Mouse (Mus musculus) midbrain, embryonic 16.5 days (tissue): ENCODE measurements at regions not wholly inside any gene's neighbourhood (a gene's known extent, or its start where the extent isn't known, plus 50 kb on each side); places are given as distances from the start of the nearest gene placed in this dataset.

Experiments used
- ATAC-seq: fragments of 200-750 bp; cut with Nextera tagmentation; 2 replicates; pipeline ENCODE4 v1.8.0; 2017; ENCODE audit warnings: moderate TSS enrichment
- H3K27ac ChIP-seq: fragments of 300-500 bp; sonication (generic); 2 replicates; pipeline ENCODE4 v1.5.1; 2014; ENCODE audit warnings: mild to moderate bottlenecking, low read length, mixed read lengths
- H3K27me3 ChIP-seq: fragments of 300-500 bp; sonication (generic); 2 replicates; pipeline ENCODE4 v1.6.1; 2014; ENCODE audit warnings: low read depth, low read length, mixed read lengths; ENCODE audit not compliant: control insufficient read depth, insufficient read depth
- H3K36me3 ChIP-seq: fragments of 300-500 bp; sonication (generic); 2 replicates; pipeline ENCODE4 v1.6.1; 2014; ENCODE audit warnings: mild to moderate bottlenecking, low read length, moderate library complexity, mixed read lengths; ENCODE audit not compliant: control insufficient read depth, insufficient read depth
- H3K4me1 ChIP-seq: fragments of 300-500 bp; sonication (generic); 2 replicates; pipeline ENCODE4 v1.6.1; 2014; ENCODE audit warnings: mild to moderate bottlenecking, low read length, mixed read lengths; ENCODE audit not compliant: control insufficient read depth, insufficient read depth
- H3K4me2 ChIP-seq: fragments of 300-500 bp; sonication (generic); 2 replicates; pipeline ENCODE4 v1.6.1; 2014; ENCODE audit warnings: mild to moderate bottlenecking, low read length, mixed read lengths
- H3K4me3 ChIP-seq: fragments of 300-500 bp; sonication (generic); 2 replicates; pipeline ENCODE4 v1.5.1; 2014; ENCODE audit warnings: low read depth, mild to moderate bottlenecking, low read length, moderate library complexity, mixed read lengths
- H3K9ac ChIP-seq: fragments of 300-500 bp; sonication (generic); 2 replicates; pipeline ENCODE4 v1.6.1; 2014; ENCODE audit warnings: low read depth, low read length, mixed read lengths
- H3K9me3 ChIP-seq: fragments of 300-500 bp; sonication (generic); replicated peaks from 2 replicates; pipeline ENCODE4 v1.6.1; 2014; ENCODE audit warnings: mild to moderate bottlenecking, low read length, mixed read lengths; ENCODE audit not compliant: control insufficient read depth, poor library complexity, severe bottlenecking
- WGBS: fragments of 180-500 bp; shearing (Covaris S2); extraction: QIAGEN DNeasy Blood & Tissue Kit; methylation state at CpG from one replicate; pipeline ENCODE4 v1.1.7; 2014; 5-methylcytosine and 5-hydroxymethylcytosine counted together

DNA sequence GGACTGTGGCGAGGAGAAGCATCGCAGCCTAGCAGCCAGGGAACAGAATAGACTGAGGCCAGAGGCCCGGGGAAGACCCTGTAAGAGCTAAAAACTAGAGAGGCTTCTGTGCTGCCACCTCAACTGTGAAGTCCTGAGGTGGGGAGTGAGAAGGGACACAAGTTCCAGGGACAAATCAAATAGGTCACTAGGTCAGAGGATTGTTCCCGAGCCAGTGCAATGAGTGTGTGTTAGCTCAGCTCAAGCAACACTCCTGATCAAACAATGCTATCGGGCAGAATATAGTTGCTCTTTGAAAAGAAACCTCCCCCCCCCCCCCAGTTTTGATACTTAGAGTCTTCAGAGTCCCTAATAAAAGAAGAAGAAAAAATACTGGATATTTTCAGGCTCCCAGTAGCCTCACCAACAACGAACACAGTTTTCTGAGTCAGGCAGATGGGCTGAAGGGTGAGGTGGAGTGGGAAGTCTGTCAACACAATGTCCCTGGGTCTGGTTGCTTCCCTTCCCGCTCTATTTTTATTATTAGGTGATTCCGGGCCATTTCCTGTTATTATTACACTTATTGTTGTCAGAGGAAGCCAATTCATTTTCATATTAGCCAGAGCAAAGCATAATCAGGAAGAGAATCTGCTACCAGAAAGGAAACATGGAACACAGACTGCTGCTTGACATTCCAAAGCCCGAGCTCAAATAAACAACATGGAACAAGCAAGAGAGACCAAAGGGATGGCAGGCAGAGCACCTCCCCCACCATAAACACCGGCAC is 332.9 kb downstream of the 1500009L16Rik start:
- no peak overlapping the region for H3K4me2 ChIP-seq
- H3K9ac ChIP-seq, result no peak overlapping the region
- peaks cover 9% of the 10 kb centered on the region for H3K4me1 ChIP-seq
- ATAC-seq, result no peak
- H3K27me3 ChIP-seq, result no peaks in the 10 kb centered on the region
- H3K27ac ChIP-seq, result no peak overlapping the region
- no peaks in the 10 kb centered on the region for H3K9me3 ChIP-seq
- no peak overlapping the region for H3K4me3 ChIP-seq
- WGBS, result 75% methylated on average over 10 of the region's 10 CpGs
- H3K36me3 ChIP-seq, result no peaks in the 10 kb centered on the region

DNA sequence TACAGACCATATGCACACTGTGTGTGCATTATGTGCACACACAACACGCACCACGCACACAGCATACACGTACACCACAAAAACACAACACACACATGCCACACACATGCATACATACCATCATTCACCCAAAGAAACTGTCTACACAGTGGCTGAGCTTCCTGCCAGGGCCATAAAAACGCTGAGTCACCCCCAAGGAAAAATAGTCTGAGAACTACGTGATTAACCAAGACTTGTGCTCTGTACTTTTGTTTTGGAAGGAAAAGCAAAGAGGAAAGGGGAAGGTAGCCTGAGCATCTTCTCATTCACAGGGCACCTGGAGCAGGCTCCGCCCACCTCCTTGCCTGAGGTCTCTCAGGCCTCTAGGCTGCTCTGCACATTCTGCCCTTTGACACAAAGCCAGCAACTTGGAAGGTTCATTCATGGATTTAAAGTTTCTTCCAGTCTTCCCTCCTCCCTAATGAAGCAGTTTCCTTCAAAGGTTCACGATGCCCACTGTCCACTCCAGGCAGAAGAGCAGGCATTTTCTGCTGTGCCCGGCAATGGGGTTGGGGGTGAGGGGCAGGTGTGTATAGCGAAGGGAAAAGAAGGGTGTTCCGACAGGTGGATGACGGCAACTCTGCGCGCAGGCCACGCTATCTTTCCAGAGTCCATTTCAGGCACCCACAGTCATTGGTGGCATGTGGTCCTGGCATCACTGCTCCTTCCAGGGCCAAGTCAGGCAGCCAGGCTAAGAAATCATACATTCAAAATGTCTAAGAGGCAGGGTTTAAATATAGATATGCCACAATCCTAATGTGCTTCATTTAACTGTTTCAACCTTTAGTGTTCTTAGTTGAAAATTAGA is 333.9 kb downstream of the 1500009L16Rik start:
- H3K9ac ChIP-seq, result no peak overlapping the region
- H3K27ac ChIP-seq, result no peak overlapping the region
- H3K27me3 ChIP-seq, result no peaks in the 10 kb centered on the region
- H3K9me3 ChIP-seq, result no peaks in the 10 kb centered on the region
- H3K4me3 ChIP-seq, result no peak overlapping the region
- ATAC-seq, result no peak
- no peaks in the 10 kb centered on the region for H3K36me3 ChIP-seq
- H3K4me1 ChIP-seq, result peaks cover 15% of the 10 kb centered on the region
- 90% methylated on average over 14 of the region's 14 CpGs for whole genome bisulfite sequencing
- H3K4me2 ChIP-seq, result no peak overlapping the region

GRCm38 (mm10) chr10:84058301-84058700 is 335.6 kb downstream of the 1500009L16Rik start:
- Histone ChIP-seq H3K9ac (no peak overlapping the region), H3K27me3 (no peaks in the 10 kb centered on the region), H3K9me3 (no peaks in the 10 kb centered on the region), H3K4me1 (peaks cover 15% of the 10 kb centered on the region), H3K36me3 (no peaks in the 10 kb centered on the region), H3K4me3 (no peak overlapping the region), H3K4me2 (no peak overlapping the region), H3K27ac (no peak overlapping the region)
- ATAC-seq, result no peak
- WGBS, result 98% methylated on average over 2 of the region's 2 CpGs

DNA sequence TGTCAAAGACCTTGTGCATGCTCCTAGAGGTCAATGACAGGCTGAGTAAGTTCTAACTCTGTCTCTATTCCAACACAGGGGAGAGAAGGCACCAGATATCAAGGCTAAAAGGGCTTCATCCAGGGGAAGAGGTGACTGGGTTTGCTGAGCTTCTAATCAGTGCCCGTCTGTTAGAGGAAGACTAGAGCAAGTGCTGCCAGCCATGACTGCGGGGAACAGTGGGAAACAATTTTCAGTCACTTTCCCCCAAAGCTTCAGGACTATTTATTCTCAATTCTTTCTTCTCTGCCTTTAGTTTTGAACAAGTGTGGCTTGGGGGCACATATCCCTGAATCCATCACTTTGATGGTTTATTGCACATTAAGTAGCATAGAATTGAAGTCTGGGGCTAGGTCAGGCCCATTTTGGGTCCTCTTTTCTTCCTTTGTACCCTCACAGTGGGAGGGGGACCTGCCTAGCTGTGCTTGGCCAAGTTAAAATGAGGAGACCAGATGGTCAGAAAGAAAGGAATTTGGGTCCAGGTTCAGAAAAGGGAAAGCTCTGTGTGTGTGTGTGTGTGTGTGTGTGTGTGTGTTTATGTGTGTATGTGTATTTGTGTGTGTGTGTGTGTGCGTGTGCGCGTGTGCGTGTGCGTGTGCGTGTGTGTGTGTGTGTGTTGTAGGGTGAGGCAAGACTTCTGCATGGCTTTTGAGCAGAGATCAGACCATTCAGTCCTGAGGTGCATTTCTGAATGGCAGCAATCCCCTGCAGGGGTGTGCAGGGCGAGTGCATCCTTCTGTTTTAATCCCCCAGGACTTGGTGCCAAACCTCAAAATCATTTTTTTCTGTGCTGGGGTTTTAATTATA is 337.2 kb downstream of the 1500009L16Rik start:
- Histone ChIP-seq H3K4me3 (no peak overlapping the region), H3K27me3 (no peaks in the 10 kb centered on the region), H3K4me1 (peaks cover 15% of the 10 kb centered on the region), H3K36me3 (no peaks in the 10 kb centered on the region), H3K9ac (no peak overlapping the region), H3K9me3 (no peaks in the 10 kb centered on the region), H3K27ac (no peak overlapping the region), H3K4me2 (no peak overlapping the region)
- WGBS, result 34% methylated on average over 9 of the region's 9 CpGs
- ATAC-seq, result no peak; the same call in 1 of the 2 replicates

- Histone ChIP-seq H3K36me3 (no peaks in the 10 kb centered on the region), H3K27ac (no peak overlapping the region), H3K9me3 (no peaks in the 10 kb centered on the region), H3K4me1 (peaks cover 15% of the 10 kb centered on the region), H3K4me3 (no peak overlapping the region), H3K4me2 (no peak overlapping the region), H3K9ac (no peak overlapping the region), H3K27me3 (no peaks in the 10 kb centered on the region)
- WGBS, result 4% methylated on average over 7 of the region's 7 CpGs
- peak; percentile 78 for ATAC-seq
These were observed 338.0 kb downstream of the 1500009L16Rik start for GRCm38 (mm10) chr10:84060492-84061218.

DNA sequence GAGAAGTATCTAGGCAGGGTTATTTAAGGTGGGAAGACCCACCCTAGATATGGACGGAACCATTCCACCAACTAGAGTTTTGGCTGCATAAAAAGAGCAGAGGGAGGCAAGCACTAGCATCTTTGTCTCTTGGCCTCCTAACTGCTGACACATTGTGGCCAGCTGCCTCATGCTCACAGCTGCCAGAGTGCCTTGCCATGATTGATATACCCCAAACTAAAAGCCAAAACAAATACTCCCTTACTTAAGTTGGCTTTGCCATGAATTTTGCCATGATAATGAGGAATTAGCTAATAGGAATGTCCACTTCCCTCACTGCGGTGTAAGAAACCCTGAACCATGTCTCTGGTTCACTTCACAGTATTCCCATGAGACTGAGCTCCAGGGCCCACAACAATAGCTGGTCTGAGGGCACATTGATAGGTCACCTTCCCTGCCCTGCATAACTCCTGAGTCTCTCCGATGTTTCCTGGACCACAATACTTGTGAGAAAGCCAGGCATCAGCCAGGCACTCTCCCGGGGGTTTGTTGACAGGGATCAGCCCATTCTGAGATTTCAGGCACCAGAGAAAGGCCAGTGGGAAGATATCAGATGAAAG is 344.5 kb downstream of the 1500009L16Rik start:
- H3K9ac ChIP-seq, result no peak overlapping the region
- H3K4me2 ChIP-seq, result no peak overlapping the region
- H3K27me3 ChIP-seq, result no peaks in the 10 kb centered on the region
- H3K27ac ChIP-seq, result no peak overlapping the region
- ATAC-seq, result no peak
- H3K4me3 ChIP-seq, result no peak overlapping the region
- no peaks in the 10 kb centered on the region for H3K4me1 ChIP-seq
- H3K36me3 ChIP-seq, result no peaks in the 10 kb centered on the region
- 84% methylated on average over 4 of the region's 4 CpGs for WGBS
- H3K9me3 ChIP-seq, result no peaks in the 10 kb centered on the region

DNA sequence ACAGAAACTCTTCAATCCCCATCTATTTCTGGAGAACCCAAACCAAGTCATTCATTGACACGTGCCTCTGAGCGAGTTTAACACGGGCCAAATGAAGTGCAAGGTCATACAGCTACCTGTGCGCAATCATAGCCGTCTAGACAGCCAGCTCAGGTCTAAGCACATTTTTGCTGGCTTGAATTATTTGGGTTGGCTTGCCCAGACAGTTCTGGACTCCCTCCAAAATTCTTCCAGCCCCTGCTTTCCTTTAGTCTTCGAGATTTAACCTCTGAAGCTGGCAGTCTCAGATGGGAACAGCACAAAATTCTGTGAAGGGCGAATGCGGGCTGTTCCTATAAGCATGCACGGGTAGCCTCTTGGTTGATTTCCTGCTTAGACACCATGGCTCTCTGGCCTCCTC is 347.1 kb downstream of the 1500009L16Rik start:
- Histone ChIP-seq H3K27me3 (no peaks in the 10 kb centered on the region), H3K36me3 (no peaks in the 10 kb centered on the region), H3K9me3 (no peaks in the 10 kb centered on the region), H3K27ac (no peak overlapping the region), H3K9ac (no peak overlapping the region), H3K4me3 (no peak overlapping the region), H3K4me1 (0 out of 2 replicates have a peak, but pooled peaks cover 2% of the 10 kb centered on the region), H3K4me2 (no peak overlapping the region)
- ATAC-seq, result no peak
- 89% methylated on average over 9 of the region's 9 CpGs for WGBS

- H3K4me1 ChIP-seq, result 0 out of 2 replicates have a peak, but pooled peaks cover 2% of the 10 kb centered on the region
- no peak overlapping the region for H3K27ac ChIP-seq
- no peak overlapping the region for H3K4me3 ChIP-seq
- H3K9ac ChIP-seq, result no peak overlapping the region
- H3K27me3 ChIP-seq, result no peaks in the 10 kb centered on the region
- H3K4me2 ChIP-seq, result no peak overlapping the region
- 62% methylated on average over 12 of the region's 12 CpGs for WGBS
- ATAC-seq, result no peak
- no peaks in the 10 kb centered on the region for H3K36me3 ChIP-seq
- 0 out of 2 replicates have a peak, but pooled peaks cover 2% of the 10 kb centered on the region for H3K9me3 ChIP-seq
These were observed 350.3 kb downstream of the 1500009L16Rik start for GRCm38 (mm10) chr10:84072866-84073483.
